ENCODE assay signal across 8 mouse cellular contexts in the genomic region with DNA sequence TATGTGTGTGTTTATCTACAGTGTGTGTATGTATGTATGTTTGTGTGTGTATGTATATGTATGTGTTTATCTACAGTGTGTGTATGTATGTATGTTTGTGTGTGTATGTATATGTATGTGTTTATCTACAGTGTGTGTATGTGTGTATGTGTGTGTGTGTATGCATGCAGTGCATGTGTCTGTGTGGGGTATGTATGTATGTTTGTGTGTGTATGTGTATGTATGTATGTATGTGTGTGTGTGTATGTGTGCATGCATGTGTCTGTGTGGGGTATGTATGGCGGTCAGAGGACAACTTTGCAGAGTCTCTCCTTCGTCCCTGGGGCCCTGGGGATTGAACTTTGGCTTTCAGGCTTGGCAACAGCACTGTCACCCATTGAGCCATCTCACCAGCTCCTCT. TPM values are rescaled to one million over a fixed set of nuclear protein-coding genes. Genes with fewer than 3 reads are reported as not detected.
DNase-seq lines count a peak whose midpoint lies in the region; ATAC-seq and TF ChIP-seq lines count a peak whose summit lies in the region.
"Not testable (repeated sequence)": the region's sequence is repeated elsewhere in the genome, so short reads cannot be mapped to it uniquely, and the experiment has no call there.

No protein-coding gene starts in this region.

- H3K36me3 ChIP-seq in embryonic facial prominence, embryonic 12.5 days, result peaks cover 24% of the 10 kb centered on the region
- H3K36me3 ChIP-seq in forebrain, embryonic 15.5 days, result peaks cover 29% of the 10 kb centered on the region
- H3K36me3 ChIP-seq in hindbrain, embryonic 13.5 days, result peaks cover 80% of the 10 kb centered on the region
- H3K36me3 ChIP-seq in intestine, postnatal 0 days (ENCODE audit: control insufficient read depth, insufficient read depth), result 0 out of 2 replicates have a peak, but pooled peaks cover 11% of the 10 kb centered on the region
- H3K36me3 ChIP-seq in liver, embryonic 12.5 days; midbrain, embryonic 11.5 days (ENCODE audit: control insufficient read depth, insufficient read depth, low read length); stomach, postnatal 0 days (ENCODE audit: control insufficient read depth, insufficient read depth, low read length): not testable (repeated sequence)
- peaks cover 19% of the 10 kb centered on the region for H3K36me3 ChIP-seq in neural tube, embryonic 12.5 days

- not testable (repeated sequence) for TF ChIP-seq CTCF in intestine, postnatal 0 days (IDR thresholded peaks at IDR 0.05; ENCODE audit: low read depth); stomach, postnatal 0 days (IDR thresholded peaks at IDR 0.05; ENCODE audit: low read depth)

- not testable (repeated sequence) for H3K4me1 ChIP-seq in embryonic facial prominence, embryonic 12.5 days; forebrain, embryonic 15.5 days; hindbrain, embryonic 13.5 days (replicated peaks); intestine, postnatal 0 days (replicated peaks; ENCODE audit: control insufficient read depth, insufficient read depth, low read length); liver, embryonic 12.5 days; midbrain, embryonic 11.5 days (ENCODE audit: control insufficient read depth, insufficient read depth, low read length); neural tube, embryonic 12.5 days; stomach, postnatal 0 days (replicated peaks; ENCODE audit: control insufficient read depth, insufficient read depth)

- H3K27me3 ChIP-seq in embryonic facial prominence, embryonic 12.5 days; forebrain, embryonic 15.5 days; hindbrain, embryonic 13.5 days; intestine, postnatal 0 days (replicated peaks; ENCODE audit: control insufficient read depth, insufficient read depth, low read length); liver, embryonic 12.5 days (replicated peaks); midbrain, embryonic 11.5 days (ENCODE audit: control insufficient read depth, insufficient read depth, low read length); neural tube, embryonic 12.5 days (replicated peaks); stomach, postnatal 0 days (ENCODE audit: control insufficient read depth, insufficient read depth, low read length): not testable (repeated sequence)

- not testable (repeated sequence) for TF ChIP-seq EP300 in stomach, postnatal 0 days (optimal IDR thresholded peaks at IDR 0.05)

- H3K4me3 ChIP-seq in embryonic facial prominence, embryonic 12.5 days; forebrain, embryonic 15.5 days; hindbrain, embryonic 13.5 days; intestine, postnatal 0 days (ENCODE audit: low read depth, low read length); liver, embryonic 12.5 days; midbrain, embryonic 11.5 days (ENCODE audit: low read depth, low read length); neural tube, embryonic 12.5 days; stomach, postnatal 0 days (ENCODE audit: low read depth, low read length): not testable (repeated sequence)

- DNase-seq in midbrain, embryonic 11.5 days (ENCODE audit: low spot score, missing footprints); stomach, postnatal 0 days (ENCODE audit: low spot score): not testable (repeated sequence)

- WGBS in embryonic facial prominence, embryonic 12.5 days, result 74% methylated on average over 2 of the region's 2 CpGs
- WGBS in forebrain, embryonic 15.5 days, result 86% methylated on average over 2 of the region's 2 CpGs
- 94% methylated on average over 2 of the region's 2 CpGs for WGBS in hindbrain, embryonic 13.5 days
- 75% methylated on average over 2 of the region's 2 CpGs for WGBS in intestine, postnatal 0 days
- 35% methylated on average over 2 of the region's 2 CpGs for WGBS in liver, embryonic 12.5 days (ENCODE audit: insufficient replicate concordance)
- WGBS in midbrain, embryonic 11.5 days, result 83% methylated on average over 2 of the region's 2 CpGs
- 66% methylated on average over 2 of the region's 2 CpGs for WGBS in neural tube, embryonic 12.5 days
- WGBS in stomach, postnatal 0 days, result 73% methylated on average over 2 of the region's 2 CpGs

- H3K9me3 ChIP-seq in embryonic facial prominence, embryonic 12.5 days; forebrain, embryonic 15.5 days; hindbrain, embryonic 13.5 days; intestine, postnatal 0 days (ENCODE audit: control insufficient read depth); liver, embryonic 12.5 days (replicated peaks); midbrain, embryonic 11.5 days (ENCODE audit: control insufficient read depth, low read length); neural tube, embryonic 12.5 days; stomach, postnatal 0 days (ENCODE audit: control insufficient read depth, low read length): not testable (repeated sequence)

- ATAC-seq in embryonic facial prominence, embryonic 12.5 days (ENCODE audit: insufficient number of reproducible peaks, insufficient read depth, low FRiP score, low TSS enrichment), result peak; percentile 92
- ATAC-seq in forebrain, embryonic 15.5 days (replicated peaks), result peak; percentile 91
- ATAC-seq in hindbrain, embryonic 13.5 days (ENCODE audit: low FRiP score), result peak; percentile 87; the same call in 1 of the 2 replicates
- ATAC-seq in intestine, postnatal 0 days, result peak; percentile 67
- ATAC-seq in liver, embryonic 12.5 days, result 0 out of 2 replicates have a peak, but pooled peaks have one; percentile 53
- 0 out of 2 replicates have a peak, but pooled peaks have one; percentile 58 for ATAC-seq in midbrain, embryonic 11.5 days (ENCODE audit: low FRiP score)
- ATAC-seq in neural tube, embryonic 12.5 days (ENCODE audit: low FRiP score, low read depth), result peak; percentile 78
- ATAC-seq in stomach, postnatal 0 days (ENCODE audit: low FRiP score, low TSS enrichment), result peak; percentile 77

- not testable (repeated sequence) for H3K4me2 ChIP-seq in embryonic facial prominence, embryonic 12.5 days (replicated peaks); forebrain, embryonic 15.5 days (replicated peaks); hindbrain, embryonic 13.5 days; intestine, postnatal 0 days (replicated peaks; ENCODE audit: low read depth); liver, embryonic 12.5 days; midbrain, embryonic 11.5 days; neural tube, embryonic 12.5 days (replicated peaks); stomach, postnatal 0 days (replicated peaks; ENCODE audit: low read depth)

- H3K27ac ChIP-seq in embryonic facial prominence, embryonic 12.5 days; forebrain, embryonic 15.5 days (replicated peaks); hindbrain, embryonic 13.5 days; intestine, postnatal 0 days (ENCODE audit: low read depth, low read length); liver, embryonic 12.5 days; midbrain, embryonic 11.5 days (ENCODE audit: low read depth, low read length); neural tube, embryonic 12.5 days; stomach, postnatal 0 days (replicated peaks): not testable (repeated sequence)

- H3K9ac ChIP-seq in embryonic facial prominence, embryonic 12.5 days; forebrain, embryonic 15.5 days (replicated peaks); hindbrain, embryonic 13.5 days; intestine, postnatal 0 days (ENCODE audit: low read depth, low read length); liver, embryonic 12.5 days; midbrain, embryonic 11.5 days (ENCODE audit: low read length); neural tube, embryonic 12.5 days; stomach, postnatal 0 days (ENCODE audit: low read length): not testable (repeated sequence)

RNA-seq across cellular contexts. Expression of a gene that starts 30.7 kb away (rescaled TPM):
- polyA plus RNA-seq in embryonic facial prominence, embryonic 12.5 days (2016; fragmentation: Nextera tagmentation; extraction: Ambion mirVana), result 41.7 and 42.8 TPM in 2 replicates
- polyA plus RNA-seq in forebrain, embryonic 15.5 days (2015; fragmentation: Nextera tagmentation; extraction: Ambion mirVana), result 44.5 and 44.6 TPM in 2 replicates
- polyA plus RNA-seq in hindbrain, embryonic 13.5 days (2015; fragmentation: Nextera tagmentation; extraction: Ambion mirVana), result 45.7 and 46.5 TPM in 2 replicates
- polyA plus RNA-seq in intestine, postnatal 0 days (2015; fragmentation: Nextera tagmentation; extraction: Ambion mirVana), result 25.4 and 30.1 TPM in 2 replicates
- polyA plus RNA-seq in liver, embryonic 12.5 days (2016; fragmentation: Nextera tagmentation; extraction: Ambion mirVana), result 20.9 and 22.6 TPM in 2 replicates
- 44.4 and 46.8 TPM in 2 replicates for polyA plus RNA-seq in midbrain, embryonic 11.5 days (2014; fragmentation: Nextera tagmentation; extraction: Ambion mirVana)
- 42.0 and 44.2 TPM in 2 replicates for polyA plus RNA-seq in neural tube, embryonic 12.5 days (2016; fragmentation: Nextera tagmentation; extraction: Ambion mirVana)
- polyA plus RNA-seq in stomach, postnatal 0 days (2015; fragmentation: Nextera tagmentation; extraction: Ambion mirVana), result 21.1 and 22.5 TPM in 2 replicates
